Mouse (Mus musculus): ENCODE results near the gene Sgip1. TPM values are rescaled to one million over a fixed set of nuclear protein-coding genes. Genes with fewer than 3 reads are reported as not detected.

The Sgip1 gene
- total and polyA plus RNA-seq, 3 experiments = 0.92 to 5.6 TPM; not detected in 1

DNA sequence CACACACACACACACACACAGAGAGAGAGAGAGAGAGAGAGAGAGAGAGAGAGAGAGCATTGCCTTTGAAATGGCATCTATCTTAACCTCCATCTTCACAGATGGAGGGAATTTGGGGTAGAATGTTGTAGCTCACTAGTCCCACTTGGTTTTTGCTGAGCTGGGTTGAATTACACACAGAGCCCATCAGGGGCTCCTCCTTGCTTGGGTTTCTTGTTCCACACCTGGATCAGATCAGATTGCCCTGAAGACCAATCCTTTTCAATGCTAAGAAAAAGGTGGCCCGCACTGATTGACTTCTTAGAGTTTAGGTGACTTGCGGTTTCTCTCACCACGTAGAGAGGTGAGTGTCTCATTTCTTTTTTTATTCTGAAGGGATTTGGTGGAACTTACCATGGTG, 250.6 kb downstream of the Sgip1 start:
- DNase-seq (ENCODE audit: low read depth, low spot score) = no peak
- TF ChIP-seq USF2 (IDR thresholded peaks at IDR 0.05; ENCODE audit: borderline replicate concordance in 1 of 2, insufficient read depth in 1 of 2, low read depth in 1 of 2, low read length in 2 of 2) (no peak), NRF1 (IDR thresholded peaks at IDR 0.05; ENCODE audit: insufficient read depth, low read depth, low read length, poor library complexity, severe bottlenecking) (no peak), POLR2AphosphoS5 (IDR thresholded peaks at IDR 0.05; ENCODE audit: borderline replicate concordance, low read depth, low read length) (no peak), POLR2A (IDR thresholded peaks at IDR 0.05; ENCODE audit: control insufficient read depth in 1 of 2, insufficient read depth in 1 of 2, low read depth in 1 of 2, low read length in 2 of 2, poor library complexity in 1 of 2) (no peak), ZMIZ1 (IDR thresholded peaks at IDR 0.05; ENCODE audit: low read depth, low read length) (no peak), MEF2A (IDR thresholded peaks at IDR 0.05; ENCODE audit: extremely low read depth, insufficient replicate concordance, low read depth, low read length, poor library complexity, severe bottlenecking) (no peak)
- no peaks in the 10 kb centered on the region for H3K4me1 ChIP-seq (ENCODE audit: control insufficient read depth in 1 of 2, insufficient read depth in 2 of 2, low read length in 2 of 2)
- no peaks in the 10 kb centered on the region; a peak in 1 of 4 replicates for H3K36me3 ChIP-seq (ENCODE audit: control insufficient read depth in 1 of 2, insufficient read depth in 2 of 2, low read length in 2 of 2)
- 0 out of 4 replicates have a peak, but pooled peaks cover 0 to 1% of the 10 kb centered on the region in 2 experiments for H3K27me3 ChIP-seq (ENCODE audit: control insufficient read depth in 1 of 2, insufficient read depth in 2 of 2, low read length in 2 of 2)
- no peaks in the 10 kb centered on the region for H3K79me2 ChIP-seq (ENCODE audit: control insufficient read depth, insufficient read depth, low read length, poor library complexity)
- H3K4me3 ChIP-seq (ENCODE audit: control insufficient read depth in 1 of 2, insufficient read depth in 1 of 2, low read depth in 2 of 2, low read length in 2 of 2) = no peak overlapping the region
- no peak overlapping the region for H3K9ac ChIP-seq (ENCODE audit: control insufficient read depth, low read depth, low read length, poor library complexity, severe bottlenecking)
- no peaks in the 10 kb centered on the region for H3K9me3 ChIP-seq (replicated peaks; ENCODE audit: insufficient read depth, low read length)
- H3K27ac ChIP-seq (ENCODE audit: control insufficient read depth, low read depth, low read length) = no peak overlapping the region

GRCm38 (mm10) chr4:103004681-103005080, 263.6 kb downstream of the Sgip1 start:
- Histone ChIP-seq H3K4me3 (ENCODE audit: control insufficient read depth in 1 of 2, insufficient read depth in 1 of 2, low read depth in 2 of 2, low read length in 2 of 2) (no peak overlapping the region), H3K9ac (ENCODE audit: control insufficient read depth, low read depth, low read length, poor library complexity, severe bottlenecking) (no peak overlapping the region), H3K27me3 (ENCODE audit: control insufficient read depth in 1 of 2, insufficient read depth in 2 of 2, low read length in 2 of 2) (no peaks in the 10 kb centered on the region; a peak in 2 of 4 replicates), H3K36me3 (ENCODE audit: control insufficient read depth in 1 of 2, insufficient read depth in 2 of 2, low read length in 2 of 2) (no peaks in the 10 kb centered on the region), H3K9me3 (replicated peaks; ENCODE audit: insufficient read depth, low read length) (no peaks in the 10 kb centered on the region), H3K79me2 (ENCODE audit: control insufficient read depth, insufficient read depth, low read length, poor library complexity) (no peaks in the 10 kb centered on the region), H3K4me1 (ENCODE audit: control insufficient read depth in 1 of 2, insufficient read depth in 2 of 2, low read length in 2 of 2) (no peaks in the 10 kb centered on the region), H3K27ac (ENCODE audit: control insufficient read depth, low read depth, low read length) (no peak overlapping the region)
- DNase-seq (ENCODE audit: low read depth, low spot score) = no peak
- TF ChIP-seq JUND (IDR thresholded peaks at IDR 0.05; ENCODE audit: low read depth, low read length) (no peak), GABPA (IDR thresholded peaks at IDR 0.05; ENCODE audit: low read depth, low read length) (no peak), POLR2AphosphoS2 (IDR thresholded peaks at IDR 0.05; ENCODE audit: low read length) (no peak), RAD21 (IDR thresholded peaks at IDR 0.05; ENCODE audit: low read depth, low read length) (no peak), HCFC1 (IDR thresholded peaks at IDR 0.05; ENCODE audit: low read depth, low read length) (no peak), MYC (IDR thresholded peaks at IDR 0.05; ENCODE audit: low read depth, low read length) (no peak), SIN3A (IDR thresholded peaks at IDR 0.05; ENCODE audit: low read length) (no peak), E2F4 (IDR thresholded peaks at IDR 0.05; ENCODE audit: borderline replicate concordance, low read depth, low read length) (no peak), KAT2A (conservative IDR thresholded peaks at IDR 0.05; ENCODE audit: low read depth, low read length) (no peak), CHD2 (IDR thresholded peaks at IDR 0.05; ENCODE audit: low read length) (no peak), NRF1 (IDR thresholded peaks at IDR 0.05; ENCODE audit: insufficient read depth, low read depth, low read length, poor library complexity, severe bottlenecking) (no peak), EP300 (IDR thresholded peaks at IDR 0.05; ENCODE audit: low read depth in 1 of 2, low read length in 2 of 2) (no peak), ZNF384 (IDR thresholded peaks at IDR 0.05; ENCODE audit: low read depth, low read length) (no peak), TAL1 (IDR thresholded peaks at IDR 0.05; ENCODE audit: low read length) (no peak)
